Mouse (Mus musculus) MEL (cell line): ENCODE data around the gene Cryba1.

Source experiments
- BHLHE40 ChIP-seq: IDR thresholded peaks from 2 replicates; pipeline ENCODE4 v1.6.1; 2012; ENCODE audit warnings: low read depth, mild to moderate bottlenecking, inconsistent platforms, low read length, improper control_type of control experiment, borderline replicate concordance
- CTCF ChIP-seq, 3 experiments: IDR thresholded peaks in 2 of 3; conservative IDR thresholded peaks in 1 of 3; 2 replicates each; pipeline ENCODE4 v1.5.1; 2011 to 2012; ENCODE audit warnings: low read length in 3 of 3, low read depth in 2 of 3, mild to moderate bottlenecking in 2 of 3, improper control_type of control experiment in 1 of 3, inconsistent platforms in 1 of 3, mixed read lengths in 1 of 3, moderate library complexity in 1 of 3; ENCODE audit not compliant: control insufficient read depth in 1 of 3, insufficient read depth in 1 of 3, poor library complexity in 1 of 3, severe bottlenecking in 1 of 3
- E2F4 ChIP-seq: IDR thresholded peaks from 2 replicates; pipeline ENCODE4 v1.6.1; 2011; ENCODE audit warnings: low read depth, low read length, improper control_type of control experiment, borderline replicate concordance
- EP300 ChIP-seq, 2 experiments: IDR thresholded peaks; 2 replicates each; pipeline ENCODE4 v1.6.1; 2011; ENCODE audit warnings: improper control_type of control experiment in 2 of 2, low read length in 2 of 2, low read depth in 1 of 2, mild to moderate bottlenecking in 1 of 2
- GATA1 ChIP-seq: IDR thresholded peaks from 2 replicates; pipeline ENCODE4 v1.6.1; 2011; ENCODE audit warnings: low read depth, low read length, improper control_type of control experiment
- MAZ ChIP-seq: IDR thresholded peaks from 2 replicates; pipeline ENCODE4 v1.6.1; 2012; ENCODE audit warnings: low read depth, mild to moderate bottlenecking, inconsistent platforms, low read length, improper control_type of control experiment
- MEF2A ChIP-seq: IDR thresholded peaks from 2 replicates; pipeline ENCODE4 v1.6.1; 2014; ENCODE audit warnings: low read depth, mild to moderate bottlenecking, inconsistent platforms, low read length, improper control_type of control experiment; ENCODE audit not compliant: poor library complexity, insufficient replicate concordance, severe bottlenecking; ENCODE audit errors: extremely low read depth
- MXI1 ChIP-seq: IDR thresholded peaks from 2 replicates; pipeline ENCODE4 v1.6.1; 2011; ENCODE audit warnings: mild to moderate bottlenecking, low read depth, low read length, improper control_type of control experiment
- POLR2A ChIP-seq, 2 experiments: IDR thresholded peaks; 2 replicates each; pipeline ENCODE4 v1.6.1; 2011 to 2012; ENCODE audit warnings: low read length in 2 of 2, mild to moderate bottlenecking in 2 of 2, control low read depth in 1 of 2, improper control_type of control experiment in 1 of 2, low read depth in 1 of 2, moderate library complexity in 1 of 2; ENCODE audit not compliant: control insufficient read depth in 1 of 2, insufficient read depth in 1 of 2, poor library complexity in 1 of 2
- RCOR1 ChIP-seq: IDR thresholded peaks from 2 replicates; pipeline ENCODE4 v1.6.1; 2012; ENCODE audit warnings: low read depth, mild to moderate bottlenecking, inconsistent platforms, low read length, improper control_type of control experiment
- TBP ChIP-seq: IDR thresholded peaks from 2 replicates; pipeline ENCODE4 v1.8.0; 2011; ENCODE audit warnings: low read depth, low read length, improper control_type of control experiment
- USF1 ChIP-seq: IDR thresholded peaks from 2 replicates; pipeline ENCODE4 v1.6.1; 2014; ENCODE audit warnings: low read depth, mild to moderate bottlenecking, inconsistent platforms, low read length, improper control_type of control experiment, moderate library complexity
- ZC3H11A ChIP-seq: IDR thresholded peaks from 2 replicates; pipeline ENCODE4 v1.6.1; 2012; ENCODE audit warnings: low read depth, mild to moderate bottlenecking, inconsistent platforms, low read length, improper control_type of control experiment

DNA sequence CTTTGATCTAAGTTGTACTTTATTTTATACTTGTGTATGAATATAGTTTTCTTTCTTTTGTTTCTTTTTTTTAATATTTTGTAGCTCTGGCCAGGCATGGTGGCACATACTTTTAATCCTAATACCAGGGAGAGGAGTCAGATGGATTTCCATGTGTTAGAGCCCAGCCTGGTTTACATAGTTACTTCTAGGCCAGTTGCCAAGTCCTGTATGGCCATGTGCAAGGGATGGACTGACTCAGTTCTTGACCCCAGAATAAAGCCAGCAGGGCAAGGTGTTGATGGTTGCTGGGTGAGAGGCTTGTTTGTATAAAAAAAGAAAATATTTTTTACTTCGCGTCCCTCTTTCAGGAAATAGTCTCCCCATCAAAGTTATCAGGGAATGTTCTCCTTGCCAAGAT is 52.3 kb downstream of the Cryba1 start:
- no peak for TF ChIP-seq MEF2A
- no peak for TF ChIP-seq CTCF (IDR thresholded peaks at IDR 0.05 in 2 of 3, conservative IDR thresholded peaks at IDR 0.05 in 1 of 3; ENCODE audit: control insufficient read depth in 1 of 3, insufficient read depth in 1 of 3, low read depth in 2 of 3, low read length in 3 of 3, poor library complexity in 1 of 3, severe bottlenecking in 1 of 3)
- TF ChIP-seq POLR2A (IDR thresholded peaks at IDR 0.05; ENCODE audit: control insufficient read depth in 1 of 2, insufficient read depth in 1 of 2, low read depth in 1 of 2, low read length in 2 of 2, poor library complexity in 1 of 2) = no peak
- TF ChIP-seq GATA1 = no peak
- TF ChIP-seq MXI1 = no peak
- TF ChIP-seq MAZ = no peak
- TF ChIP-seq BHLHE40 = no peak
- TF ChIP-seq E2F4 = no peak
- no peak for TF ChIP-seq ZC3H11A
- TF ChIP-seq RCOR1 = no peak
- no peak for TF ChIP-seq TBP
- TF ChIP-seq EP300 (IDR thresholded peaks at IDR 0.05; ENCODE audit: low read depth in 1 of 2, low read length in 2 of 2) = no peak
- TF ChIP-seq USF1 = no peak
